ENCODE assay signal across 22 mouse cellular contexts in the genomic region with DNA sequence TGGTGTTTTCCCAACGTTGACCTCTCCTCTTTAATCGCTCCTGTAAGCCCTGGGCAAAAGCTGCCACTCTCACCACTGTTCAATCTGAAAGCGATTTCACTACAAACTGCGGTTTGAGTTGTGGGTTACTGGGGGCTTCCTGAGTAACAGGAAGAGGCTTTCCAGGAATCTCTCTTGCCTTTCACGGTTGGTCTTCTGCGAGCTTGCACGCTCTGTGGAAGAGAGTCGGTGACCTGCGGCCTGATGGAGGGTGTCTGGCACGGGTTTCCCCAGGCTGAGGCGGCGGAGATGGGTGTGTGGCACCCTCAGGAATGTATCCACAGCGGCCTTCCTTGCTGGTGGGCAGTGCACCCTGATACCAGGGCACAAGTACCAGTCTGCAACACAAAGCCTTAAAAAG.
"Had no signal": no experiment of that assay in that cellular context is flagged by ENCODE, and none has a peak within 500 bp of the region (broad histone marks: within the 10 kb centered on the region; RNA-seq: fewer than 3 reads in every experiment).

No protein-coding gene starts in this region.

- H3K4me2 ChIP-seq: limb, embryonic 12.5 days; limb, embryonic 15.5 days; liver, embryonic 11.5 days; lung, embryonic 14.5 days; midbrain, embryonic 11.5 days; stomach, embryonic 15.5 days had no signal

- H3K4me3 ChIP-seq: layer of hippocampus, adult 2 months; limb, embryonic 12.5 days; limb, embryonic 15.5 days; stomach, embryonic 15.5 days had no signal

- H3K36me3 ChIP-seq: limb, embryonic 15.5 days had no signal

- ATAC-seq: intestine, embryonic 16.5 days; liver, postnatal 0 days; lung, postnatal 0 days had no signal

- DNase-seq: kidney, adult 2 months; kidney, postnatal 25 days; layer of hippocampus, adult 9-11 months; left cerebral cortex, postnatal 4 days; liver, postnatal 0 days; lung, embryonic 14.5 days; midbrain, embryonic 14.5 days; right cerebral cortex, postnatal 25 days; spleen, adult 18-20 months; thymus, adult 2 months; thymus, postnatal 25 days had no signal

- H3K27me3 ChIP-seq: limb, embryonic 12.5 days; limb, embryonic 15.5 days; stomach, embryonic 15.5 days had no signal

- H3K9ac ChIP-seq: limb, embryonic 12.5 days; limb, embryonic 15.5 days; liver, embryonic 14.5 days; liver, postnatal 0 days; lung, embryonic 14.5 days; stomach, embryonic 15.5 days had no signal

- H3K27ac ChIP-seq: kidney, postnatal 0 days; layer of hippocampus, adult 2 months; limb, embryonic 12.5 days; limb, embryonic 15.5 days; liver, embryonic 14.5 days; macrophage; stomach, embryonic 15.5 days had no signal

- H3K9me3 ChIP-seq: limb, embryonic 12.5 days; limb, embryonic 15.5 days; stomach, embryonic 15.5 days had no signal
